ENCODE assay signal across 19 mouse cellular contexts in the genomic region with DNA sequence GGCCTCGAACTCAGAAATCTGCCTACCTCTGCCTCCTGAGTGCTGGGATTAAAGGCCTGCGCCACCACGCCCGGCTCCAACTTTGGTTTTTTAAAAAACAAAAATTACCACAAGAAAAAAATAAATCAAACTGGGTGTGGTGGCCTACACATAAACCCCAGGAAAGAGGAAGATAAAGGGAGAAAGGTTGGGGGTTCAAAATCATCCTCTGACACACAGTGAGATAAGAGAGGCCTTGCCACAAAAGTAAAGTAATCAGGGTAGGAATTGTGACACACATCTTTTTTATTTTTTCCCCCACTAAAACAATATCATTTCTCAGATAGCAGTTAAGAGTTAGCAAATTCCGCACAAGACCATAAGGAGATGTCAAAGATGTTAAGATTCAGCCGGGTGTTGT. TPM values are rescaled to one million over a fixed set of nuclear protein-coding genes. Genes with fewer than 3 reads are reported as not detected.
"Had no signal": no experiment of that assay in that cellular context is flagged by ENCODE, and none has a peak within 500 bp of the region (broad histone marks: within the 10 kb centered on the region; RNA-seq: fewer than 3 reads in every experiment).

No protein-coding gene starts in this region.

- H3K27ac ChIP-seq: neural tube, embryonic 13.5 days; neural tube, embryonic 15.5 days; stomach, embryonic 15.5 days; stomach, postnatal 0 days had no signal

- H3K27me3 ChIP-seq: neural tube, embryonic 13.5 days; neural tube, embryonic 15.5 days; stomach, embryonic 15.5 days had no signal

- H3K4me3 ChIP-seq: neural tube, embryonic 13.5 days; neural tube, embryonic 15.5 days; stomach, embryonic 15.5 days had no signal

- DNase-seq: retina, postnatal 1 day; right cerebral cortex, adult 18-20 months; right cerebral cortex, postnatal 14 days; right cerebral cortex, postnatal 25 days; right cerebral cortex, postnatal 4 days; spleen, adult 18-20 months; thymus, adult 18-20 months; thymus, adult 2 months; thymus, postnatal 14 days; thymus, postnatal 25 days; thymus, postnatal 36 days; thymus, postnatal 4 days had no signal

- H3K9me3 ChIP-seq: neural tube, embryonic 13.5 days; neural tube, embryonic 15.5 days; stomach, embryonic 15.5 days had no signal

- H3K4me1 ChIP-seq: stomach, embryonic 15.5 days had no signal

- H3K9ac ChIP-seq: neural tube, embryonic 13.5 days; neural tube, embryonic 15.5 days; stomach, embryonic 15.5 days had no signal

- H3K36me3 ChIP-seq: neural tube, embryonic 13.5 days; neural tube, embryonic 15.5 days; stomach, embryonic 15.5 days had no signal

RNA-seq across cellular contexts. Expression of gene Sp7, which starts 16.7 kb away (rescaled TPM):
- total RNA-seq: neutrophil, adult 5-6 weeks had no signal
- polyA plus RNA-seq: small intestine, adult 2 months; spleen, adult 2 months had no signal
